Mouse (Mus musculus): ENCODE measurements at regions not wholly inside any gene's neighbourhood (a gene's known extent, or its start where the extent isn't known, plus 50 kb on each side); places are given as distances from the start of the nearest gene placed in this dataset.

- no peaks in the 10 kb centered on the region for H3K36me3 ChIP-seq (ENCODE audit: control insufficient read depth, insufficient read depth, low read length)
- no peak overlapping the region for H3K9ac ChIP-seq (ENCODE audit: low read length)
- no peaks in the 10 kb centered on the region for H3K27me3 ChIP-seq (ENCODE audit: control insufficient read depth, insufficient read depth, low read length)
- 91% methylated on average over 2 of the region's 2 CpGs for WGBS
- no peak overlapping the region for H3K4me2 ChIP-seq
- no peaks in the 10 kb centered on the region for H3K9me3 ChIP-seq (ENCODE audit: control insufficient read depth, low read length)
- no peak overlapping the region for H3K4me3 ChIP-seq (ENCODE audit: low read depth, low read length)
- DNase-seq (ENCODE audit: low spot score, missing footprints), result no peak
- no peaks in the 10 kb centered on the region for H3K4me1 ChIP-seq (ENCODE audit: control insufficient read depth, insufficient read depth, low read length)
- H3K27ac ChIP-seq (ENCODE audit: low read depth, low read length), result no peak overlapping the region
- no peak for ATAC-seq (ENCODE audit: low FRiP score)
Observed at GRCm38 (mm10) chr19:15285016-15285415, 662.1 kb downstream of the Psat1 start.

DNA sequence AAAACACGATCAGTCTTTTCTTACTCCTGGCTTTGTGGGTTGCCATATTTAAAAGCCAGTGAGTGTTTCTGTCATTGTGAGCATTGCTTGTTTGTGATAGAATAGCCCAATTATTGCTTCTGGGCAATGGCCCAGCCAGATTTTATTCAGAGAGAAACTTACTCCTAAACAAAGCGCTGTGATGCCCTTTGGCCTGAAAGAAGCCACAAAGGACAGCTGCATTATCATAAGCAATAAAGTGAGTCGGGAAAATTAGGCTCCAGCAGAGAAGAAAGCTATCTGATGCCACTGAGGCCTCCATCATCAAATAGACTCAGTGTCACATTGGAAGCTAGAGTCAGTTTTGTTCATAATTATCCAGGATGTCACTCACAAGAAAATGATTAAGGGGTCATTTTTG is 644.9 kb upstream of the Tle4 start:
- ATAC-seq (ENCODE audit: low FRiP score) (no peak), DNase-seq (ENCODE audit: low spot score, missing footprints) (no peak)
- Histone ChIP-seq H3K4me1 (ENCODE audit: control insufficient read depth, insufficient read depth, low read length) (no peaks in the 10 kb centered on the region), H3K4me2 (no peak overlapping the region), H3K27me3 (ENCODE audit: control insufficient read depth, insufficient read depth, low read length) (no peaks in the 10 kb centered on the region), H3K36me3 (ENCODE audit: control insufficient read depth, insufficient read depth, low read length) (no peaks in the 10 kb centered on the region), H3K4me3 (ENCODE audit: low read depth, low read length) (no peak overlapping the region), H3K9me3 (ENCODE audit: control insufficient read depth, low read length) (no peaks in the 10 kb centered on the region), H3K9ac (ENCODE audit: low read length) (no peak overlapping the region), H3K27ac (ENCODE audit: low read depth, low read length) (no peak overlapping the region)
- WGBS, result 56% methylated on average over 3 of the region's 3 CpGs

GRCm38 (mm10) chr19:15230129-15230927 is 632.5 kb upstream of the Tle4 start:
- ATAC-seq (ENCODE audit: low FRiP score), result no peak
- Histone ChIP-seq H3K27me3 (ENCODE audit: control insufficient read depth, insufficient read depth, low read length) (no peaks in the 10 kb centered on the region), H3K9ac (ENCODE audit: low read length) (no peak overlapping the region), H3K9me3 (ENCODE audit: control insufficient read depth, low read length) (no peaks in the 10 kb centered on the region), H3K4me2 (no peak overlapping the region), H3K27ac (ENCODE audit: low read depth, low read length) (no peak overlapping the region), H3K4me3 (ENCODE audit: low read depth, low read length) (no peak overlapping the region), H3K4me1 (ENCODE audit: control insufficient read depth, insufficient read depth, low read length) (no peaks in the 10 kb centered on the region), H3K36me3 (ENCODE audit: control insufficient read depth, insufficient read depth, low read length) (no peaks in the 10 kb centered on the region)
- WGBS, result 74% methylated on average over 2 of the region's 2 CpGs
- DNase-seq (ENCODE audit: low spot score, missing footprints), result no peak

DNA sequence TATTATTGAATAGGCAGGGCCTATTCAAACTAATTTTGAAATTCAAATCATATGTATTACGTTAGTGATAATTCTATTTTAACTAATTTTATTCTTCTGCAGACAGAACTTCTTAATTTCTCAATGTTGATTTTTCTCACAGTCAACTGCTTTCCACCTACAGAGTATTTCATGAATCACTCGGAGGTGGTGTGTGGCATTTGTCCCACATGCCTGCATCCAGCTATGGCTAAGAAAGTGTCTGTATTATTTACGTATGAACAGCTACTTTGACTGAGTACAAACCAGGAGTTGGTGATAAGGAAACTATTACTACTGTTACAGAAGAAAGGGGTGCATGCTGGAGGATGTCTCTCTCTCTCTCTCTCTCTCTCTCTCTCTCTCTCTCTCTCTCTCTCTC is 619.5 kb upstream of the Tle4 start:
- ATAC-seq (ENCODE audit: low FRiP score) (no peak), DNase-seq (ENCODE audit: low spot score, missing footprints) (no peak)
- H3K4me1 ChIP-seq (ENCODE audit: control insufficient read depth, insufficient read depth, low read length), result no peaks in the 10 kb centered on the region
- no peak overlapping the region for H3K9ac ChIP-seq (ENCODE audit: low read length)
- H3K36me3 ChIP-seq (ENCODE audit: control insufficient read depth, insufficient read depth, low read length), result no peaks in the 10 kb centered on the region
- 81% methylated on average over 3 of the region's 3 CpGs for WGBS
- no peak overlapping the region for H3K27ac ChIP-seq (ENCODE audit: low read depth, low read length)
- H3K4me2 ChIP-seq, result no peak overlapping the region
- H3K4me3 ChIP-seq (ENCODE audit: low read depth, low read length), result no peak overlapping the region
- H3K27me3 ChIP-seq (ENCODE audit: control insufficient read depth, insufficient read depth, low read length), result no peaks in the 10 kb centered on the region
- H3K9me3 ChIP-seq (ENCODE audit: control insufficient read depth, low read length), result no peaks in the 10 kb centered on the region

DNA sequence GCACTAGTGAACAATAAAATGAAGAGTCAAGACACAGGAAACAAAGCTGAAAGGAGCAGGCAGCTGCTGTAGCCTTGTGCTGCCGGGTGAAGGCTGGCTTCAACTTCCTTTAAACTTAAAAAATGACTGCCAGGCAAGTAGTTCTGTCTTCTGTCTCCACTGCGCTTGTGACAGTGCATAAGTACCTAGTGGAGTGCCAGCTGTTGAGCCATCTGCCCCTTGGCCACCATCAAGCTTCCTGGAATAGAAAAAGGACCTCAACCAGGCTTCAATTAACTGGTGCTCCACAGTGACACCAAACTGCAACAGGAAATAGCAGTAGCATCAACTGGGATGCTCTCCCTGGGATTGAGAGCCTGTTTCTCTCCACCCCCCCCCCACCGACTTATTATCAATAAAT is 616.8 kb upstream of the Tle4 start:
- Histone ChIP-seq H3K9me3 (ENCODE audit: control insufficient read depth, low read length) (no peaks in the 10 kb centered on the region), H3K27me3 (ENCODE audit: control insufficient read depth, insufficient read depth, low read length) (no peaks in the 10 kb centered on the region), H3K27ac (ENCODE audit: low read depth, low read length) (no peak overlapping the region), H3K4me3 (ENCODE audit: low read depth, low read length) (no peak overlapping the region), H3K9ac (ENCODE audit: low read length) (no peak overlapping the region), H3K4me2 (no peak overlapping the region), H3K4me1 (ENCODE audit: control insufficient read depth, insufficient read depth, low read length) (no peaks in the 10 kb centered on the region), H3K36me3 (ENCODE audit: control insufficient read depth, insufficient read depth, low read length) (no peaks in the 10 kb centered on the region)
- DNase-seq (ENCODE audit: low spot score, missing footprints) (no peak), ATAC-seq (ENCODE audit: low FRiP score) (no peak)
- 80% methylated on average over 3 of the region's 3 CpGs for WGBS

GRCm38 (mm10) chr19:15212881-15213280 is 615.0 kb upstream of the Tle4 start:
- ATAC-seq (ENCODE audit: low FRiP score), result no peak

DNA sequence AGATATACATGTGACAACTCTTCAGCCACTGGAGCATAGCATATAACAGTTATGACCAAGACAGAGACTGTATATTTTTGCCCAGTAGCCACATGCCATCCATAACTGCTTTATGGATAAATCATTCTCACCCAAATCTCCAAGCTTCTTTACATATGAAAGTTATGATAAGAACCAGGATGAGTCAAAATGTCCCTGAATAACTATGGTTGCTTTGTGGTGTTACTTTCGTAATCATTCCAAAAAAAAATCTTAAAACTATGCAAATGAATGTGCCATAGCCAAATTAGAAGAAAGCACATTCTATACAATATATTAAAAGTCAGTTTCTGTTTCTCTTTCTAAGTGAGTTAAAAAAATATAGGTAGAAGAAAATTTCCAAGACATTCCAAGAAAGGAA is 605.2 kb upstream of the Tle4 start:
- Histone ChIP-seq H3K4me2 (no peak overlapping the region), H3K4me3 (ENCODE audit: low read depth, low read length) (no peak overlapping the region), H3K9me3 (ENCODE audit: control insufficient read depth, low read length) (no peaks in the 10 kb centered on the region), H3K36me3 (ENCODE audit: control insufficient read depth, insufficient read depth, low read length) (no peaks in the 10 kb centered on the region), H3K27me3 (ENCODE audit: control insufficient read depth, insufficient read depth, low read length) (no peaks in the 10 kb centered on the region), H3K9ac (ENCODE audit: low read length) (no peak overlapping the region), H3K27ac (ENCODE audit: low read depth, low read length) (no peak overlapping the region), H3K4me1 (ENCODE audit: control insufficient read depth, insufficient read depth, low read length) (peaks cover 9% of the 10 kb centered on the region; the same call in 1 of the 2 replicates)
- DNase-seq (ENCODE audit: low spot score, missing footprints) (no peak), ATAC-seq (ENCODE audit: low FRiP score) (no peak)
- 98% methylated on average over 1 of the region's 1 CpGs for WGBS

More at GRCm38 (mm10) chr19:15212881-15213280, 615.0 kb upstream of the Tle4 start:
- H3K4me3 ChIP-seq (ENCODE audit: low read depth, low read length), result no peak overlapping the region
- H3K4me2 ChIP-seq, result no peak overlapping the region
- no peaks in the 10 kb centered on the region for H3K27me3 ChIP-seq (ENCODE audit: control insufficient read depth, insufficient read depth, low read length)
- 60% methylated on average over 5 of the region's 5 CpGs for WGBS
- H3K9me3 ChIP-seq (ENCODE audit: control insufficient read depth, low read length), result no peaks in the 10 kb centered on the region
- H3K9ac ChIP-seq (ENCODE audit: low read length), result no peak overlapping the region
- no peaks in the 10 kb centered on the region for H3K36me3 ChIP-seq (ENCODE audit: control insufficient read depth, insufficient read depth, low read length)
- no peak for DNase-seq (ENCODE audit: low spot score, missing footprints)
- H3K4me1 ChIP-seq (ENCODE audit: control insufficient read depth, insufficient read depth, low read length), result no peaks in the 10 kb centered on the region
- no peak overlapping the region for H3K27ac ChIP-seq (ENCODE audit: low read depth, low read length)

DNA sequence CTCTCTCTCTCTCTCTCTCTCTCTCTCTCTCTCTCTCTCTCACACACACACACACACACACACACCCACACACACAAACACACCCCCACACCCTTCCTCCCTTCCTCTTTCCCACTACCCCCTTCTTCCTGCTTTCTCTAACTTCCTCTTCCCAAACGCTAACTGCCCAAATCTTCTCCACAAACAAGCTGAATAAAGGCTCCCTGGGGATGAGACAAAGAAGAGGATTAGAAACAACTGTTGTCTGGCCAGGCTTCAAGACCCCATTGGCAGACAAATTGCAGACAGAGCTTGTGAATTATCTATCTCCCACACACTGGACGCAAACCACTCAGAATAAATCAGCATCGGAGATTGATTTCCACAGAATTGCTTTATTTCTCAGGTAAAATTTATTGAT is 603.4 kb upstream of the Tle4 start:
- H3K4me3 ChIP-seq (ENCODE audit: low read depth, low read length), result no peak overlapping the region
- peak; percentile 75; the same call in 1 of the 2 replicates for ATAC-seq (ENCODE audit: low FRiP score)
- peak; percentile 86 for DNase-seq (ENCODE audit: low spot score, missing footprints)
- no peaks in the 10 kb centered on the region for H3K9me3 ChIP-seq (ENCODE audit: control insufficient read depth, low read length)
- no peaks in the 10 kb centered on the region for H3K36me3 ChIP-seq (ENCODE audit: control insufficient read depth, insufficient read depth, low read length)
- peaks cover 9% of the 10 kb centered on the region; the same call in 1 of the 2 replicates for H3K4me1 ChIP-seq (ENCODE audit: control insufficient read depth, insufficient read depth, low read length)
- 9% methylated on average over 3 of the region's 3 CpGs for WGBS
- H3K27me3 ChIP-seq (ENCODE audit: control insufficient read depth, insufficient read depth, low read length), result no peaks in the 10 kb centered on the region
- H3K4me2 ChIP-seq, result no peak overlapping the region
- no peak overlapping the region for H3K9ac ChIP-seq (ENCODE audit: low read length)
- no peak overlapping the region for H3K27ac ChIP-seq (ENCODE audit: low read depth, low read length)

GRCm38 (mm10) chr19:15200792-15201191 is 602.9 kb upstream of the Tle4 start:
- 58% methylated on average over 4 of the region's 4 CpGs for WGBS
- Histone ChIP-seq H3K36me3 (ENCODE audit: control insufficient read depth, insufficient read depth, low read length) (no peaks in the 10 kb centered on the region), H3K4me2 (no peak overlapping the region), H3K9ac (ENCODE audit: low read length) (no peak overlapping the region), H3K4me1 (ENCODE audit: control insufficient read depth, insufficient read depth, low read length) (peaks cover 9% of the 10 kb centered on the region; the same call in 1 of the 2 replicates), H3K27ac (ENCODE audit: low read depth, low read length) (peak overlapping the region; percentile 15; the same call in 1 of the 2 replicates), H3K27me3 (ENCODE audit: control insufficient read depth, insufficient read depth, low read length) (no peaks in the 10 kb centered on the region), H3K4me3 (ENCODE audit: low read depth, low read length) (no peak overlapping the region), H3K9me3 (ENCODE audit: control insufficient read depth, low read length) (no peaks in the 10 kb centered on the region)
- ATAC-seq (ENCODE audit: low FRiP score), result peak; percentile 46; the same call in 1 of the 2 replicates
- DNase-seq (ENCODE audit: low spot score, missing footprints), result no peak
